Mouse (Mus musculus): ENCODE data around the gene Nectin2.
A peak's percentile ranks its signal among the peaks of the same experiment; 100 is the strongest.
"Not testable (repeated sequence)": the region's sequence is repeated elsewhere in the genome, so short reads cannot be mapped to it uniquely, and the experiment has no call there.

Gene Nectin2

DNA sequence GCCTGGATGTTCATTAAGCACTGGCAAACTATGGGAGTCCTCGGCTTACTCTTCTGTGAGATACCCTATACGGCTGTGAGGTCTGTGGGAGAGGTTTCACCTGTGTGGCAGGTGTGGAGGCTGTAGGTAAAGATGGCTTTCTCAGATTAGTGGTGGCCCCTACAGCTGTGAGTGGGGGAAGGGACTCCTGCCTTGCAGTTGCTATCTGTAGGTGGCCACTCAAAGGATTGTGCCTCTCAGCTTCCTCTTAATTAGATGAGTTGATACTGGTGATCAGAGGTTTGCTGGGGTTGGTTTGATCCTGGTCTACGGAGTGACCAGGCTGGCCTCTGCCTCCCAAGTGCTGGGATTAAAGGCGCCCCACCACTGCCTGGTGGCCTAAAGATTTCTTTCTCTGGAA lies 45.8 kb downstream of the Nectin2 start:
- DNase-seq (ENCODE audit: low spot score) = no peak

DNA sequence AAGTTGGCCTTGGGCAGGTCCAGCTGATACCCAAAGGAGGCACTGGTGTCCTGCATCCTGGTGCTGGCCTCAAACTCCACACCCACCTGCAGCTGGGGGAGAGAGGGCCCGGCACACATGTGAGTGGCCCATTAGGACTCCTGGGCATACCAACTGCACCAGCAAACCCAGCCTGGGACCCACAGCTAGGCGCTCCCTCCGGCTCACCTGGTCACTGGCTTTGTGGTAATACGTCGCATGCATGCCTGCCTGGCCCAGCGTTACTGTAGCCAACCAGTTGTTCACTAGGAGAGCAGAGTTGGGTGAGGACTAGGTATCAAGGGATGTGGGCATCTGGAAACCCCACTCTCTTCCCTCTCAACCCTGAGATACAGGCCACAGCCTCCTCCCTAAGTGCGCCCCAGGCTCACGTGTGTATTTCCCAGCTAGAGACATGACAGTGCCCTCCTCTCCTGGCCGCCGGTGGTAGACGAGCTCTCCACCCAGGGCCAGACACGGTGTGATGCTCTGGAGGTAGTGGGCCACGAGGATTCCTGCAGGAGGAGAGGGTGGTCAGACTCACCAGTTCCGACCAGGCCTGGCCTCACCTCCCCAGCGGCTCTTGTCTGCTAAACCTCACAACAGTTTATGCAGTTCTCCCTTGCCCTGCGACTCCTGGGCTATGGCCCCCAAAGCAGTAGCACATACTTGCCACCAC lies 47.3 kb downstream of the Nectin2 start:
- DNase-seq (ENCODE audit: low spot score) = no peak

DNA sequence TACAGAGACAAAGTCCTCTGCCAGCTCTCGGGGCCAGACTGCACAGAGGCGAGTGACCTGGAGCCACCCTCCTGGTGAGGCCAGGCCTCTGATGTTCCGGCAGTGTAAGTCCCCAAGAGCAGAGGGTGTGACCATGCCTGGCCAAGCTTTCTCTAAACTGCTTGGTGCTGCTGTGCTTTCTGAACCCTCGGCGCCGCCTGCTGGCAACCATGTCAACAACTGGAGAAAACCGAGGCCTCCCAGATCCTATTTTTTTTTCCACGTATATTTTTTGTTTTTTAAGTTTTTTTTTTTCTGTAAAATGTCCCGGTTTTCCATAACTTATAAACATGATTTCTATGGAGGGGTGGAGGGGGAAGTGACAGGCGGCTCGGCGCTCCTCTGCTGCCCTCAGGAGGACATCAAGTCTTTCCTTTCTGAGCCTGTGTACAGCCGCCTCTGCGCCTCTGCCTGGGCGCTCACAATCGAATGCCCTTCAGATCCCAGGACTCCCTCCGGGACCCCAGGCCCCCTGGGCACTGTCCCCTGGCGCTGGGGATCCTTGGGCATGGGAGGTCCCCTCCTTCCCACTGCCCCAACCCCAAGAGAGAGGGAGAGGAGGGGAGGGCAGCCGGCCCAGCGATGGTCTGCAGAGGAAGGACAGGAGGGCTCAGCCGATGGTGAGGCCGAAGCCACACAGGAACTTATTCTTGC lies 49.1 kb downstream of the Nectin2 start:
- DNase-seq (ENCODE audit: low spot score) = peak; percentile 61

DNA sequence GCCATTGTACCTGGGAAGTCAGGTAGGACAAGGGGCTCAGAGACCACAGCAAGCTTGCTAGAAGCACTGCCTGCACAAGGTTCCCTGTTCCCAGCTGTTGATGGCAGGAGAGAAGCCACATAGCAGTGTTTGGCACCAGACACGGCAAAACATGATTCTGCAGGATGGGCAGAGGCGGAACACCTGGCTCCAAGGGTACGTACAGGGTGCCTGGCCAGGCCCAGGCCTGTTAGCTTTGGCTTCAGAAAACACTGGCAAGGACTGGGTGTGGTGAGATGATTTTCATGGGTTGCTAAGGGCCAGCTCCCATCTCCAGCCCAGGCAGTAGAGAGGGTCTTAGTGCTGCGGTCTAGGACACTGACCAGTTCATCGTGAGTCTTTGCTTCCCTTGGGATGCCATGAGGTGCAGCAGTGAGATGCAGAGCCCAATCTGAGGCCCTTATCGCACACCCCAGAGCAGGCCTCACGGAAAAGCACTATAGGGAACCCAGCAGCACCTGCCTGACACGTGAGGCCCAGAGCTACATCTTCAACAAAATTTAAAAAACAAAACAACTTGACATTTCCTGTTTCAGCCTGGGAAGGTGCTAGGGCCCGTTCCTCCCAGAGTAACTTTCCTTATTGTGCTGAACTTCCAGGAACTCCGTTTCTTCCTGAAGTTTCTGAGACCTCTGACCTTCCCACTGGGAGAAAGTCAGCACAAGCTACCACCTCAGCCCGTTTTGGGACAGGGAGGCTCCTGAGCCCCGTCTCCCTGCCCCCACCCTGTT lies 49.8 kb downstream of the Nectin2 start:
- DNase-seq (ENCODE audit: low spot score) = no peak

DNA sequence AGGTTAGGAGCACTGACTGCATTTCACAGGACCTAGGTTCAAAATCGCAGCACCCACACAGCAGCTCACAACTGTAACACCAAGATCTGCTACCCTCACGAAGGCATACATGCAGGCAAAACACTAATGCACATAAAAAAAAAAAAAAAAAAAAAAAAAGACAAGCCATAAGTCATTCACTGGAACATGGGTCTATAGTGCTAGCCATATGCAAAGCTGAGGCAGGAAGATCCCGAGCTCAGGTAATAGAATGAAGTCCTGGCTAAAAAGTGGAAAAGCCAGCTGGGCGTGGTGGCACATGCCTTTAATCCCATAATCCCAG lies 50.5 kb downstream of the Nectin2 start:
- DNase-seq (ENCODE audit: low spot score) = no peak

DNA sequence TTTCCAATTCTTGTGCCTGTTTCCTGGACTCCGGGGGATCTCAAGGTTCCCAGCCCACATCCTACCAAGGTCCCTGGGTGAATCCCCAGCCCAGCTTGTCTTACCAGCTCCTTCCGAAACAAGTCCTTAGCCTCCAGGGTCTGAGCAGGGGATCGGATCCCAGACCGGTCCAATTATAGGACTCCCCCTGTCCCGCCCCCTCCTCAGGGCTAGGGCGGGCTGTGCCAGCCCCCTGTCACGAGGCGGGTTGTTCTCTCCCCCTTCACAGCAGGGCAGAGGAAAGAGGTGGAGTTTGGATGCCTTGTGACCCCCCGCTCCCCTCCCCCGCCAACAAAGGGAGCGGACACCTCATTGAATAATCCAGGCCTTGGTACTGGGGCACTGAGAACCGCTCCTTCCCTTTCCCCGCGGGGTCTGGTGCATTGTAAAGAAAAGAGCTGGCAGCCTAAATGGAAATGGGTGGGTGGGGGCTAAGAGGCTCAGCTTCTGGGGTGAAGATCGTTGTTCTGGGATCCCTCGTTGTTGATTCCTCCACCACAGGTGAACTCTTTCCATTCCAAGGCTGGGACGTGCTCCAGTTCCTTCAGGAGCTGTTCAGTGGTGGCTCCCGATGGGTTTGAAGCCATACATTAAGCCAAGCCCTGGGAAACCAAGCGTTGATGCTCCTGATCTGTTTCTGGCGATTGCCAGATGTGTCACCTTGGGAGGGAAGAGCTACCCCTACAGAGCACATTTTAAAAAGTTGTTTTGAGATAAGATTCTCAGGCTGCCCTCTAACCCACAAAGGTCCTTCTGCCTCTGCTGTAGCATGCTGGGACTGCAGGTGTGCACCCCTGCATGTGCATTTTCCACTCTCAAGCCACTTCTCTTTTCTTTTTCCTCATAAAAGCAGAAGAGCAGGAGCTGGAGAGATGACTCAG lies 51.1 kb downstream of the Nectin2 start, which contains the start of gene Apoe:
TSS of gene Apoe (minus strand) at position 282 of the 920 bp plus-strand sequence.
- peak; percentile 48 for DNase-seq (ENCODE audit: low spot score)

DNA sequence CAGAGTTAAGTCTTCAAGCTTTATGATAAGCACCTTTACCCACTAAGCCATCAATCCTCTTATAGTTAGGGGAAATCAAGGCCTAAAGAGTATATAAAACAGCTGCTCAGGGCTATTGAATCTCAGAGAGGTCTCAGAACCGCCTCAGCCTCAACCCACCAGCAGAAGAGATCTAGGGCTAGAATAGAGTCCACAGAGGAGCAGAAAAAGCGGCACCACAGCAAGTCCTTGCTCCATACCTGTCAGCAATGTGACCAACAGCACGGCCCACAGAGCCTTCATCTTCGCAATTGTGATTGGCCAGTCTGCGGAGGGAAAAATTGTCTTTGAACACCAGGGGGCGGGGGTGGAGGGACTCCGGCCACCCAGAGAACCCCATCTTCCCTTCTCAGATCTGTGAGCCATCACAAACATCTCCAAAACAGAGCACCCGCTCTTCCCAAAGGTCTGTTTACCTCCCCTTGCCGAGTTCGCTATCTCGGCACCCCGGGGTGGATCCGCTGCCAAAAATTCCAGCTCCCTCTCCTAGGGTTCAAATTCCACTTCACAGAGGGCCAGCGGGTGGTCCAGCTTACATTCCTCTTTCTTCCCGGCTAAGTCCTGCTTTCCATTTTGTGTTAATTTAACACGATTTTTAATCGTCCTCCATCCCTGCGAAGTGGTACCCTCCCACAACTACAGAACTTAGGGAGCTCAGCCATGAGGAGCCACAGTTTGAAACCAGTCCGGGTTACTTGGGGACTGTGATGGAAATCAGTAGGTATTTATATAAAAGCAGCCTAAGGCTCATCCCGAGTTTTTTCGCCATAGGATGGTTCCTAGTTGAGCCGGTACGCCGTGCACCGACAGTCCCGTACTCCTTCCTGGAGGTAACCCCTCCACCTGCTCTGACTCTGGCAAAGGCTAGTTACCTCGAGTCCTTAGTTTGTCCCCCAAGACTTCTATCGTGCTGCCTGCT lies 52.1 kb downstream of the Nectin2 start:
- DNase-seq (ENCODE audit: low spot score) = no peak

DNA sequence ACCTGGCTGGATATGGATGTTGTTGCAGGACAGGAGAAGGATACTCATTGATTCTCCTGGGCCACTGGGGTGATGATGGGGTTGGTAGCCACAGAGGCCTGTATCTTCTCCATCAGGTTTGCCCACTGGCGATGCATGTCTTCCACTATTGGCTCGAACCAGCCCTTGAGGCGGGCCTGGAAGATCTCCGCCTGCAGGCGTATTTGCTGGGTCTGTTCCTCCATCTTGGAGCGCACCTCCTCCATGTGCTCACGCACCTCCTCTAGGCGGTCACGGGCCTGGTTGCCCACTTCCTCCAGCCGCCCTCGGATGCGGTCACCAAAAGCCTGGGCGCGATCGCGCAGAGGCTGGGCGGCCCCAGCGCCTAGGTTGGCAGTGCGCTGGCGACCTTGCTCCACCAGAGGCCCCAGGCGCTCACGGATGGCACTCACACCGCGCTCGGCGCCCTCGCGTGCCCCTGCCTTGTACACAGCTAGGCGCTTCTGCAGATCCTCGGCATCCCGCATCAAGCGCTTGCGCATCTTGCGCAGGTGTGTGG lies 53.9 kb downstream of the Nectin2 start:
- DNase-seq (ENCODE audit: low spot score) = no peak

DNA sequence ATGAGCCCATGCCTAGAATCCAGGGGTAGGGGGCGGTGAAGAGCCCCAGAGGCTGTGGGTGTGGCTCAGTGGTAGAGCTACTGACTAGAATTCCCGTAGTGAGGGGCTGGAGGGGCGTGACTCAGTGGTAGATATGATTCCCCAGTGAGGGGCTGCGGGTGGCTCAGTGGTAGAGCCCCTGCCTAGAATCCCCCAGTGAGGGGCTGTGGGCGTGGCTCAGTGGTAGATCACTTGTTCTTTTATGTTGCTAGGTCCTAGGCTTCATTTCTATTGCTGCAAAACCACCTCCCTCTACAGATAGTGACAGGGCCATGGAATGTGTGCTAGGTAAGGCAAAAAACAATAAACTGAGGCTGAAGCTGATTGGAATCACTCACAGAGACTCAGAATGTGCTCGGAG lies 54.4 kb downstream of the Nectin2 start:
- DNase-seq (ENCODE audit: low spot score) = no peak

DNA sequence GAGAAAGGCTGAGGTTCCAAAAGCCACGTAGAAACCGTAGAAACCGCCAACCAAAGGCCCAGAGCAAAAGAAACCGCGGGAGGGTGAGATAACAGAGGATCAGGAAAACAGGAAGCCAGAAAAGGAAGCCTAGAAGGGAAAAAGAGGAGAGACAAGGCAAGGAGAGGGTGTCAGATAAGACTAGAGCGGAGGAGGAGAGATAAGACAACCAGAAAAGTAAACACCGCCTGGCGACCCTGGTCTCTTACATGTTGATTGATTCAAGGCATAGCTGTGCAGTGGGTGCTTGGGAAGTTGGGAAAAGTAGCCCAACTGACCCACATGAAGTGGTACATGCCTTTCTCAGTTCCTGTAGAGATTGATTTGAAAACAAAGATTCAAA lies 55.1 kb downstream of the Nectin2 start:
- DNase-seq (ENCODE audit: low spot score) = no peak

DNA sequence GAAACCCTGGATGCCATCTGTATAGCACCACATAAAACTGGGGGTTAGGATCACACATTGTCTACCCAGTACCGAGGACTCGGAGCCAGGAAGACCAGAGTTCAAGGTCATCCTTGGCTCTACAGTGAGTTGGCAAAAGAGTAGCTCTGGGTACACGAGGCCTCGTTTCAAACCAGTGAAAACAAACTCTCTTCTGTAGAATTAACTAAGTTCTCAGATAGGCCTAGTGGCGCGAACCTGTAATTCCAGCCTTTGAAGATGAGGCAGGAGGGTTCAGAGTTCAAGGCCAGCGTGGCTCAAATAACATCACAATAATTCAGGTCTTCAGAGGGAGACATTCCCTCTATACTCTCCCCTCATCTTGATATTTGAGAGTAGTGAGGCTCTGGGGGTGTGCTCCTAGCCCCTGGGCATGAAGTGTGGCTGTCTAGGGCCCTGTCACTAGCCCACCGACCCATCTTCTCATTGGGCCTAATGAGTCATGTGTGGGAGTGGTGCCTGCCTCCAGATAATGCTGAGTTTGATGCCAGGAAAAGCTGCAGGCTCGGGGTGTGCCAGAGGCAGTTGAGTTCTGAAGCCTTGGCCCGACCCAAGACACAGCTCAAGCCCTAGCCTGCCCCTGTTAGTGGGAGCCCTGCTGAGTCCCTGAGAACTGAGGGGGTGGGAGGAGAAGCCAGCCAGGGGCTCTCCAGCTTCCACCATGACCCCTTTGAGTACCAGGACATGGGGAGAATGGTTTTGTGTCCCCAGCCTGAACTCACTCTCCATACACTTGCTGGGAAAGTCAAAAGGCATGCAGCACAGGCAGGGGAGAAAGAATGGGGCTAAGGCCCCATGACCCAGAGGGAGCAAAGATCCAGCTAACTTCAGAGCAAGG lies 55.7 kb downstream of the Nectin2 start:
- no peak for DNase-seq (ENCODE audit: low spot score)

DNA sequence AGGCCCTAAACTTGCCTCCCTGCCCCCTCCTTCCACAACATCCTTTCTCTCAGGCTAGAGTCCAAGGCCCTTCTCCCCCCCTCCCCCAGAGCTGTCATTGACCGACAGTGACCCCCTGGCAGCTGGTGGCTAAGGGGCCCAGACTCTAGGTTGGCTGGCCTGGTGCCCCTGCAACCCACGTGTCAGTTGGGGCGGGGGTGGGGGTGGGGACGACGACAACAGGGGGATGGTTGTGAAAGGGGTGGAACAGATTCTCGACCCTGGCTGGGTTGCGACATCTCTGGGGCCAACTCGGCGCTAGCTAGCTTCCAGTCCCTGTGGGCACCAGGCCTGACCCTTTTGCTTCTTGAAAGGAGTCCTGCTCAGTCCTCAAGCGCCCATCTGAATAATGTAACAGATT lies 56.9 kb downstream of the Nectin2 start:
- no peak for DNase-seq (ENCODE audit: low spot score)

DNA sequence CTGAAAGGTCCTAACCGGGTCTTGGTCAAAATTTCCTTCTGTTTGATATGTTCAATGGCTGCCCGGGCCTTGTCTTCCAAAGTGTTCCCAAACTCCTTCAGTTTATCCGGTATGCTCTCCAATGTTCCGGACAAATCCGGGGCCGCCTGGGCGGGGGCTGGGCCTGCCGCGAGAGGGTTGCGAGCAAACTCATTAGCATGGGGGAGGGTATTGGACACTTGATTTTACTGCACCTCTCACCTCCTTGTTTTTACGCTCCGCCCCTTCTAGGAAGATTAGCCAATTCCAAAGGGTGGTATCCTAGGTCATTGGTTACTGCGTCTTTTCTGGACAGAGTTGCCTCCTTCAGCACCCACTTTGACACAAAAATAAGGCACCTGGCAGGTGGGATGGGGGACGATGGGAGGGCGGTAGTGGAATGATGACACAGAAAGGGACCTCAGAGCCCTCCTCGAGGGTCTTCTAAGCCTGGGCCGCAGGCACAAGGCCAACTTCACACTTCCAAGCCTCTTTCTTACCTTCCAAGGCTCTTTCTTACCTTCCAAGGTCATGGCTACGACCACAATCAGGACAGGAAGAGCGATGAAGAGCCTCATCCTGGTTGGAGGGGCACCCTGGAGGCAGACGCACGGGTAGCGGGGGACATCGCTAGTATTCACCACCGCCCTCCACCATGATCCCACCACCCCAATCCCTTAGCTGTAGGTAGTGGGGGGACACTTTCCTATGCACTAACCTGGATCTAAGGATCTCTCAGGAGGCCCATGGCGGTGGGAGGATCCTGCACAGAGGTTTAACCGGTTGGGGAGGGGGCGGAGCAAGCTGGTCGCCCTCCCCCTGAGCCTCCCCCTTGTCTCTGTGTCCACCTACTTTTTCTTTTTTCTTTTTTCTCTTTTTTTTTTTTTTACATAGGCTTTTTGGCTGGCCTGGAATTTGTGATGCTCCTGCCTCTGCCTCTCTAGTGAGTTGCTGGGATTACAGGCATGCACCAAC lies 58.1 kb downstream of the Nectin2 start, which contains the start of gene Apoc1:
TSS of gene Apoc1 (minus strand) at position 788 of the 993 bp plus-strand sequence.
- DNase-seq (ENCODE audit: low spot score) = peak; percentile 52

DNA sequence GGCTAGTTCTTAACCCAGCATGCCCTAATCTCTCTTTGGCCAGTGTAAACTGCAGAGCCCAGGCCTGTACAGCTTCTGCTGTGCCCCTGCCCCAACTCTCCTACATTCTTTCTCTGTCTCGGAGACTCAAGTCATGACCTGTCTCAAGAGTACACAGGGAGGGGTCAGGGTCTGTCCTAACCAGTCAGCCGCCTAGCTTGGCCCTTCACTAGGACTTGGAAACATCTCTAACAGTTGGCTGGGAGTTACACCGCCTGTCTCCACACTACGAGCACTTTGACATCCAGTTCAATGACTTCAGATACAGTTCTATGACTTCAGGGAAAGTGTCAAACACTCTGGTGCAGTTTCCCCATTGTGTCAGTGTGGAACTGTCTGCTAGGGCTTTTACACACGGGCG lies 58.8 kb downstream of the Nectin2 start:
- DNase-seq (ENCODE audit: low spot score) = no peak

DNA sequence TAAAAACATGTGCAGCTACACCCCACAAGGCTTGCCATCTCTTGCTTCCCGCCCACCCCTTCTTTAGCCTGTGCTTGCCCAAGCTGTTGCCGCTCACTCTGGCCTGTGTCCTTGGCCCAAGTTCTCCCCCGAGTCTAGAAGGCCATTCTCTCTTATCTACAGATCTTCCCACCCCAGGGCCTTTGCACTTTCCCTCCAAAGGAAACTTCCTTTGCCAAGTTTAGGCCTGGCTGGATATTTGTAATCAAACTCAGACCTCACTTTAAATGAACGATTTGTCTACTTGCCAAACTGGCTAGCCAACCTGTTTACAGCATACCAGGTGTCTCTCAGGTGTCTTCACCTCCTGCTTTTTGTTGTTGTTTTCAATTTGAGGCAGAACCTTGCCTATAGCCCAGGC lies 59.4 kb downstream of the Nectin2 start:
- DNase-seq (ENCODE audit: low spot score) = no peak

DNA sequence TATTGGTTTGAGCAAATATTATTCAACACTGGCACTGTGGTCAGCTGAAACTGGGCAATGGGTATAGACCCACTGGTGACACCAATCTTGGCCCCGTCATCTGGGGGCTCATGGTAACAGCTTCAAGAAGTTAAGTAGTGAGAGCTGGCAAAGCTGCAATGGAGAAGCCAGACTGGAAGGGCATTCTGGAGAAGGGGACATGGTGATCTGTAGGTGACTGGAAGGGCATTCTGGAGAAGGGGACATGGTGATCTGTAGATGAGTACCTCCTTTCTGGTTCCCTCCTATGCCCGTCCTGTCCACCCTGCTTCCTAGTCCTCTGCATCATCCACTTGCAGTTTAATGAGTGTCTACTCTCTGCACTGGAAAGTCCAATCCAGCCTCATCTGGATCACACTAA lies 61.7 kb downstream of the Nectin2 start:
- no peak for DNase-seq (ENCODE audit: low spot score)

DNA sequence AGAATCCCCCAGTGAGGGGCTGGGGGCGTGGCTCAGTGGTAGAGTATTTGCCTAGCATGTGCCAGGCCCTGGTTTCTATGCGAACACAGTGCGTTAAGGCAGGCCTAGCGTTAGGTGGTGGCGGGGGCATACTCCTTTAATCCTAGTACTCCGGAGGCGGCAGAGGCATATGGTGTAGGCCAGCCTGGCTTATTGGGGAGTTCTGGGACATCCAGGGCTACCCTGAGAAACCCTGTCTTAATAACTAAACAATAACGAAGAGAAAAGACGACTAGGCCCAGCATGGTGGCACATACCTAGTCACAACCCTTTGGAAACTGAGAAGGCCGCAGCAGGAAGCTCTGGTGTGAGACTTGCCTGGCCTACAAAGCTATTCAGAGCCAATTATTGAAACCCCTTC lies 62.2 kb downstream of the Nectin2 start:
- DNase-seq (ENCODE audit: low spot score) = no peak

DNA sequence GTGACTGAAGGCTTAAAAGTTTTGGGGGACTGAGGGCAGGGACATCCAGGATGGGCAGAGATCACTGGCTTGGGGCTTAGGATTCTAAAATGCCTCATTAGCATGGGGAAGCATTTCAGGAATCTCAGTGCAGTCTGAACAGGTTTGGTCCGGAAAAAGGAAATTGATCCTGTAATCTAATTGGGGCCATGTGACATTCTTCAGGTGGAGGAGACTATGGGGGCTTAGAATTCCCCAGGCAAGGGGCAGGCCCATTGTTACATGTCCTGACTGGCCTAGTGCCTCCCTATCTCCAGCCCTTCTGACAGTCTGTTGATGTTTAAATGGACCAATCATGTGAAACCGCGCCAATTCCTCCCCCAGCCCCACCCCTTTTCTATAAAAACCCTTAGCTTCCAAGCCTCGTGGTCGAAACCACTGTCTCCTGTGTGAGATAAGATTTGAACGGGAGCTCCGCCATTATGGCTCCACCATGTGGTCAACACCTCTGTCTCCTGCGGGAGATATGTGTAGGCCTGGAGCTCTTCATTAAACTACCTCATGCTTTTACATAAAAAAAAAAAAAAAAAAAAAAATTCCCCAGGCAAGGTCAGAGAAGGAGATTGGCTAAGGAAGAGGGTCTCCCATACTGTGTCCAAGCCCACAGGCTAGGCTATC lies 63.2 kb downstream of the Nectin2 start:
- not testable (repeated sequence) for DNase-seq (ENCODE audit: low spot score)
